Mouse (Mus musculus) cerebellum, postnatal 10 days (tissue): ENCODE measurements at regions not wholly inside any gene's neighbourhood (a gene's known extent, or its start where the extent isn't known, plus 50 kb on each side); places are given as distances from the start of the nearest gene placed in this dataset.

Experiments
- DNase-seq, 2 experiments: peaks; one replicate each; pipeline ENCODE4 v3.0.0; 2021; ENCODE audit warnings: mixed read lengths in 2 of 2

- DNase-seq: peak; percentile 90 to 91
Observed at GRCm38 (mm10) chr5:74943737-74944403, 100.7 kb downstream of the Chic2 start.

GRCm38 (mm10) chr5:74941426-74941825 lies 103.1 kb downstream of the Chic2 start:
- peak; percentile 49 to 65 for DNase-seq

DNA sequence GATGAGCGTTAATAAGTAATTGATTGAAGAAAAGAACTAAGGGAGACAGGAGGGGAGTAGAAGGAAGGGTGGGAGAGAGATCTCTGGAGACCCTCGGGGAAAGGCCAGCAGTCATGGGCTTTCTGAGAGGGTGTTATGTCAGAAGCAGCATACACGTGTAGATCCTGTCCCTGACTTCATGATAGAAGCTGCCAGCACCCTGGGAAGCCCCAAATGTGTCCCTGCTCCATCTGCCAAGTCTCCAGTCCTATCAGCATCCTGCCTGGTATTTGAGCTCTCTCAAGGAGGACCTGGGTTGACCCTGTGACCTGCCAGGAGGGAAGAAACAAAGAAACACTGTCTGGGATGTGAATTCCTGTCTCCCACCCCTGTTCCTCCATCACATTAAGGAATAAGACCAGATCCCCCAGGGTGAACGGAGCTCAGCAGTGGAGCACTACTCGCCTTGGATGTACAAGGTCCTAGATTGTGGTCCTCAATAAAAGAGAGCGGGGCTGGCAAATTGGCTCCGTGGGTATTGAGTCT lies 107.1 kb downstream of the Chic2 start:
- peak; percentile 64 to 71 for DNase-seq

GRCm38 (mm10) chr5:74936087-74936486 lies 108.5 kb downstream of the Chic2 start:
- DNase-seq: no peak

GRCm38 (mm10) chr5:74935676-74936075 lies 108.9 kb downstream of the Chic2 start:
- no peak for DNase-seq

DNA sequence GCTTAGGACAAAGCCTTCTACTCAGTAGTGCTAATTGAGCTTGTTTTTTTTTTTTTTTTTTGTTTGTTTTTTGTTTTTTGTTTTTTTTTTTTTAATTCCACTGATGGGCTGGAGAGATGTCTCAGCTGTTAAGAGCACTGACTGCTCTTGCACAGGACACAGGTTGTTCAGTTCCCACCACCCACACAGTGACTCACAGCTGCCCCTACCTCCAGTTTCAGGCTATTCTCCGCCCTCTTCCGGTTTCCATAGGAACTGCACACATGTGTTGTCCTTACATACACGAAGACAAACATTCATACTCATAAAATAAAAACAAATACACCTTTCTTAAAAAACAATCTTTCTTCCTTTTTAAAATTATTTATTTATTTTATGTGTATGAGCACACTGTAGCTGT lies 111.3 kb downstream of the Chic2 start:
- DNase-seq: no peak

DNA sequence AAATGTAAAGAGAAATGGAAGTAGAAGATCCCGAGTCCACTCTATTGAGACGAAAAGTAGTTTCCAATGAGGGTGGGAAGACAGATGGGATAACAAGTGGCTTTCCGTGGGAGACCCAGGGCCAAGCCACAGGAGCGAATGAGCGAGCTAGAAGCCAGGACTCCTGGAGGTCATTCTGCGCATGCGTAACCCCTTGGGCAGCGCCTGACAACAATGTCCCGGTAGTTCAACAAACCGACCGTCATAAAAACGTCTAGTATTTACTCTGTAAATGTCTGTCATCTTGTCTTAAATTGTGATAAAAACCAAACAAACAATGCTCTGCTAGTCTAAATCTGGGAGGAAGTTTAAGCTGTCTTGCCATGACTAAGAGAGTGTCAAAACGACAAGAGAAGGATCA lies 112.4 kb downstream of the Chic2 start:
- no peak for DNase-seq

- DNase-seq: no peak
Observed at GRCm38 (mm10) chr5:74931765-74932164, 112.8 kb downstream of the Chic2 start.

GRCm38 (mm10) chr5:74927543-74927942 lies 117.0 kb downstream of the Chic2 start:
- DNase-seq: no peak

- no peak for DNase-seq
Observed at GRCm38 (mm10) chr5:74925769-74926168, 118.8 kb downstream of the Chic2 start.

DNA sequence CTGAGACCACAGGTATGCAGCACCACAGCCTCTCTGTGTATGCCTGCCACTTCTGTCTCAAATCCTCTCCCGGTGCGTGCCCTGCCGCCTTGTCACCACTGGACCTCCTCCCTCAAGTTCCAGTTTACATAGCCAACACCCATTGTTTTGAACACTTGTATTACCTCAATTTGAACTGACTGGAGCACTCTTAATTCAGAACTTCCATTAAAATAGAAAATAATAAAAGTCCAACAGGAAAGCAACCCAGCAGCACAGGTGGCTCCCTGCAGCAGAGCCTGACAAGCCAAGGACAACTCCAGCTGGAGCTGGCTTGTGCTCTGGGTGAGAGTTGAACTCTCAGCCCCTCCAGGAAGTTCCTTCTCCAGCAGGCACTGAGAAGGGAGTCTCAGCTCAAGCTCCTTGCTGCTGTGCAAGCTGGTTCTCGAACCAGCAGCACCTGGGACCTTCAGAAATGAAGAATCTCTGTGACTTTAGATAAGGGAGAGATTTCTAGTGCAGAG lies 120.5 kb downstream of the Chic2 start:
- DNase-seq: no peak

- peak in 1 of 2 experiments; percentile 17 for DNase-seq
Observed at GRCm38 (mm10) chr5:74923337-74923736, 121.2 kb downstream of the Chic2 start.

DNA sequence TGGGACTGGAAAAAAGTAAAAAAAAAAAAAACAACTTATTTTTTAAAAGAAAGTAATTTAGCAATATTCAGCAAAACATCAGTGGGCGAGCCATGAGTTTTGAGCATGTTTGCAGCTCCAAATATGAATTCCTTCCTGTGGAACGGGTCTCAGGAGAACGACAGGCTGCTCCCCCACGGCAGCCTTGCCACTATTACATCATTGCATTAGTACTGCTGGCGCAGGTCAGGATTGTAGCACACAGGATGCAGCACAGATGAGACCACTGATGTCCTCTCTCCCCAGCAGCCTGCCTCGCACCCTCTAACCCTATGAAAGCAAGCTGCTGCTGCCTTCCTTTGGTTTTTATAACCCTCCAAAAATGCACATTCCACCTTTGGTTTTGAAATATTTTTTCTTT lies 121.7 kb downstream of the Chic2 start:
- no peak for DNase-seq

- no peak for DNase-seq
Observed at GRCm38 (mm10) chr5:74920939-74921338, 123.6 kb downstream of the Chic2 start.

GRCm38 (mm10) chr5:74920490-74920889 lies 124.1 kb downstream of the Chic2 start:
- DNase-seq: no peak

DNA sequence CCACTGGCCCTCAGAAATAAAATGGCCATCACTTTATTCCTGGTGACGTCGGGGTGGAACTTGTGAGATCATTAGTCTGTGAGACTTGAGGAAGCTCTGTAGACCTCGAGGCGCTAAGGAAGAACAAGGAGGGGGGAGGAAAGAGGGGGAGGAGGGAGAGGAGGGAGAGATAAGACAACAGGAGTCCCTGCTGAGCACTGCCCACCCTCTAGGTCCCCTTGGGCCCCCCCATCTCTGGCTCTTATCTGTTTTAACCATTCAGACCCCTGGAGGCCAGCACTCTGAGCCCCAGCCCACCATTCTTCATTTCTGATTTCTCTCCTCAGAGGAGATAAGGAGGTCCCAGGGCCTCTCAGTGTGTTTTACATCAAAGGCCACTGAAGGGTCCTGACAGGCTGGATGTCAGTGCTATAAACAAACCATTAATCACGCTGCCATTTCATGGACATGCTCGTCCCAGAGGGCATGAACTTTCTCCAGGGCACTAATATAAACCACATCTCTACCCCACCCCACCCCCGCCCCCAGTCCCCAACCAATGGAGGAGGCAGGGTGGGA lies 139.0 kb downstream of the Chic2 start:
- no peak for DNase-seq

DNA sequence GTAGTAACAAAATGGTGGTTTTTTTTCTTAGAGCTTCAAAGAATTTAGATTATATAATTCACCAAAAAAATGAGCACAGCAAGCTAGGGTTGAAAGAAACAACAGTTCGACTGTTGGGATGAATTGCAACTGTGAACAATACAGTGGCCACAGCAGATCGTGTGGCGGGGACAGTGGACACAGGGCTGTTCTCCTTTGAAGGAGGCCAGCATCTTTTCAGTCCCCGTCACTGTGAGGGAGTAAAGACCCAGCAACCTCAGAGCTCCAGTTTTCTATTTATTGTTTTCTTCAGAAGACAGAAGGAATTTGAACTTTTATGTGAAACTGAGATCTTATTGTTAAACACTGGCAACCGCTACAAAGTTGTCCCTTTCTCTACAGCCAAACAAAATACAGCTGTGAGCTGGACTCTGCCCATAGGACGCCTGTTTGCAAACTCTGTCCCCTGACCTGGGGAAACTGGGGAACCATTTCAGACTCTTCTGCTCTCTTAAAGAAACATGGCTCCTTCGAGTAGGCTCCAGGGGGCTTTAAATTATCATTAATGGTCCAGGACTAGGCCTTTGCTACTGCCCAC lies 139.6 kb downstream of the Chic2 start:
- no peak for DNase-seq

DNA sequence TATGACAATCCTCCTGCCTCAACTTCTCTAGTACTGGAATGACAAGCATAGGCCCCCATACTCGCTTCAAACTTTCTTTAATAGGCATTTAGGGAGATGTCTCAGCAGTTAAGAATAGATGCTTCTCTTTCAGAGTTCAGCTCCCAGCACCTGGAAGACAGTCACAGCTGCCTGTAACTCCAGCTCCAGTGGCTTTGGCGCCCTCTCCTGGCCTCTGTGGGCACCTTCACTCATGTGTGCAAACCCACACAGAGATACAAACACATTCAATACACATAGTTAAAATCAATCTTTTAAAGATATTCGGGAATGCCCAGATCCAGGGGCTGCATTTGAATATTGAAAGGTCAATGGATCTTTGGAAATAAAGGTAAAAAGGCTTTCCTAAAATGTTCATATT lies 140.2 kb downstream of the Chic2 start:
- DNase-seq: no peak

- DNase-seq: no peak
Observed at GRCm38 (mm10) chr5:74903711-74904110, 140.9 kb downstream of the Chic2 start.

DNA sequence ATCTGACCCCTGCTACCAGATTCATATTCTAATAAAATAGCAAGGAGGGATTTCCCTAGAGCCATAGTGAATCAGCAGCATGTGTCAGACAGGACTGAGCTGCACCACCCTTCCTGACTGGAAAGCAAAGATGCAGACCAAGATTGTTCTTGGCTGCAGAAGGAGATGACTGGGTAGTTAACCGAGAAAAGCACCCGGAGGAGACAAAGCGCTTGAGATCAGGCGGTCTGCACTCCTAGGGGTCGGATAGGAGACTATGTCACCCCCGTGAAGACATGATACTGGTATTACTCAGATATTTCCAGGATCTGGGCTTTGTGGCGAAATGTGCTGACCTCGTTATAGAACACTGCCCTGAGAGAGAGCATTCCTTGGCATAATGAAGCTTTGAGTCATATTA lies 147.4 kb downstream of the Chic2 start:
- no peak for DNase-seq

GRCm38 (mm10) chr5:74893276-74893675 lies 151.3 kb downstream of the Chic2 start:
- DNase-seq: no peak

DNA sequence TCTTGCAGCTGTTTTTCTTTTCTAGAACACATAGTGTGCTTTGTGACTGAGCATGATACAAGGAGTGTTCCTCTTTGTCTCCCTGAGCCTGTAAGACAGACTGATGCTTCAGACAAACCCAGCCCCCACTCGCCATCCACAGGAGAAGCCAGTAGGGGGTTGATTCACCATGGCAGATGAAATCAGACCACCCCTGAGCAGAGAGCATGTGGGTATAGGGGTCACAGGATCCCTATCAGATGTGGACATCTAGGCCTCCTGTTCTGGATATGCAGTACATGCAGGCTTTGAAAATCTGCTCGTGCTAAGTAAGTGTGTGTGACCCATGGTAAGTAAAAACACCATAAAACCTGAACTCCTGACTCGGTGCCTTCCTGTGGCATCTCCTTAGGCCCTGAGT lies 153.0 kb downstream of the Chic2 start:
- peak in 1 of 2 experiments; percentile 29 for DNase-seq

- peak; percentile 59 to 79 for DNase-seq
Observed at GRCm38 (mm10) chr5:74888934-74889333, 155.6 kb downstream of the Chic2 start.

DNA sequence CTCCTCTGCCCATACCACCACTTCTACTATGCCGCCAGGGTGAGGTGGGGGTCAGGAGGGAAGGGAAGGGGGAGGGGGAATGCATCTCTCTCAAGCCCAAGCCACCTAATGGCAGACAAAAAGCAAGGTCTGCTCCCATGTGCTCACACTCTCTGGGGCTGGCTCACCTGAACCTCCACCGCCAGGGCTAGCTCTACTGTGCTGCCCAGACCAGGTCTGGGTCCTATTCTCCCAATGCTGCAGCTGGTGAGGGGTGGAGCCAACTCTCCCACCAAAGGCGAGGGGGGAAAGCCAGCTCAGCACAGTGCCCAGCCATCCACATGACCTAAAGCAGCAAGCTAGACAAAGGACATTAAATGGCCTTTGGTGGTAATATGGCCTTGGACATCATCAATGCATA lies 158.6 kb downstream of the Chic2 start:
- DNase-seq: no peak
